Mouse (Mus musculus): ENCODE data around the gene Aldh5a1. TPM values are rescaled to one million over a fixed set of nuclear protein-coding genes. Genes with fewer than 3 reads are reported as not detected.

The Aldh5a1 gene
- total and polyA plus RNA-seq, 3 experiments, result 16.2 to 18.5 (median 17.7) TPM

DNA sequence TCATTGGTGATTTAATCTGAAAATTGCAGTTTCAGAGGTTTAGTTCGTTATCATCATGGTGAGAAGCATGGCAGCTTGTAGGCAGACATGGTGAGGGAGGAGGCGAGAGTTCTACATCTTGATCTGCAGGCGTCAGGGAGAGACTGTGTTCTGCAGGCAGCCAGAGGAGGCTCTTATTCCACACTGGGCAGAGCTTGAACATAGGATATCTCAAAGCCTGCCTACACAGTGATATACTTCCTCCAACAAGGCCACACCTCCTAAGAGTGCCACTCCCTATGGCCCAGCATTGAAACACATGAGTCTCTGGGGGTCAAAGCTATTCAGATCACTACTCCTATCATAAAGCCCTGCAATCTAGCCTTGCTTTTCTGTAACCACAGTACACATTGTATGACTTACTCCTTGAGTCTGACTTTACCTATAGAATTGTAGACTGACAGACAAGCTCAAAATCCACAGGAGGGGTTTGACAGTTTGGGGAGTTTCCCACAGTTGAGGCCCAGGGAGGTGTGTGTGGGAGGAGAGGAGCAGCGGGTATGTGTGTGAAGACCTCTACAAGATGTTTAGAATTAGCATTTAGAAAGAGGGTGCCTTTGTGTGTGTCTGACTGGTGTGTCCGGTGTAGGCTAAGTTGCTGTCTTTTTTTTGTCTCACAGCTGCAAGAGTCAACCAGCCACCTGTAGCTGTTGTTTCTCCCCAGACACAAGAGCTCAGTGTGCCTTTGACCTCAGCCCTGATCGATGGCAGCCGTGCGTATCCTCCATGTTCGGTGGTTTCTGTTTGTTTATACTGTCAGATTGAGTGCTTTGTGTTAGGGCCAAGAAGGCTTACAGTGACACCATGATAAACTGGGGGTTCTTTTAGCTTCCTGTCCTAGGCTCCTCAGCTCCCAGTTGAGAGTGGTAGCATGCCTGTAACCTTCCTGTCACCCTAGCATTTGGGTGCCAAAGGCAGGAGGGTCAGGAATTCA, 70.7 kb downstream of the Aldh5a1 start:
- DNase-seq, result no peak

DNA sequence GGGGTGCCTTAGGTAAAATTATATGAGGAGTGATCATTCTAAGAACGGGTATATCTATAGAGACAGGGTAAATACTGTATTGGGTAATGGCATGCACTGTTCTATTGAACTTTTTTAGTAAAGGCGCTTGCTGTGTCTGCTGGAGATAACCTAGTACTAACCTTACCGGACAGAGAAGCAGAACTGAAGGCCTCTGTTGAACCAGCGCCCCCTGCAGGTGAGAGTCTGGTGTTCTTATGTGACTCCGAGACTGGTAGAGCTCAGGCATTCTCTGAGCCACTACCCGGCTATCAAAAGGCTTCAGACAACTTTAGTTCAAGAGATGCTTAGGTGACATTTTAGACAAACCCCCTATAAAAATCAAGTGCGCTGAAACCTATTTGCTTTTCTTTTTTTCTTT, 74.9 kb downstream of the Aldh5a1 start:
- peak; percentile 53 for DNase-seq

DNA sequence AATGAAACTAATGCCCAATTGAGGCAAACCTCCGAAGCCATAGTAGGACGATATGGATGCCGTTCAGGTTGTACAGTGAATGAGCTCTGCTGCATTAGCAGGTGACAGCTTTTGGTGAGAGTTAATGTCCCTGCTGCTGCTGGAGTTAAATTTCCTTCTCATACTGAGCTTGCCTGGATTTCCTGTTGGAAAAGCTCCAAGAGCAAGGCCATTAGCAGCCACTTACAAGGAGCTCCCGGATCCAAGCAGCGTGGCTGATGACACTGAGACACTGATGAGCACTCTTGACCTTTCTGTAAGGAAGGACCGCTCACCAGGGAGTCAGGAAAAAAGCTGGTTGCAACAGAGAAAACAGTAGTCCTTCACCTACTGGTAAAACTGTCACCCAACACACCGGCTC, 75.4 kb downstream of the Aldh5a1 start:
- peak; percentile 15 for DNase-seq

DNA sequence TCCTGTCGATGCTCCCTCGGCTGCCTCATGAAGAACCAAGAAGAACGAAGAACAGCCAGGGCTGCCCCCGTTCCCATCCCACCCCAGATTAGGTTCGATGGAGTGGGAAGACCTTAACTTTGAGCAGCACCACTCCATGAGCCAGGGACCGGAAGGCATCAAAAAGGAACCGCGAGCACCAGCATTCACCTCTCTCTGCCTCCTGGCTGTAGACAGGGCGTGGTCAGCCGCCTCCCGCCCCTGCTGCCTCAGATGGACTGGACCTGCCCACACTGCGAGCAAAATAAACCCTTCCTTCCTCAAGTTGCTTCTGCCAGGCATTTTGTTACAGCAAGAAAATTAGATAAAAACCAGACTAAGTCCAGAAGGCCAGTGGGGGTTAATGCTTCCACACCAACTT, 76.4 kb downstream of the Aldh5a1 start:
- no peak for DNase-seq

DNA sequence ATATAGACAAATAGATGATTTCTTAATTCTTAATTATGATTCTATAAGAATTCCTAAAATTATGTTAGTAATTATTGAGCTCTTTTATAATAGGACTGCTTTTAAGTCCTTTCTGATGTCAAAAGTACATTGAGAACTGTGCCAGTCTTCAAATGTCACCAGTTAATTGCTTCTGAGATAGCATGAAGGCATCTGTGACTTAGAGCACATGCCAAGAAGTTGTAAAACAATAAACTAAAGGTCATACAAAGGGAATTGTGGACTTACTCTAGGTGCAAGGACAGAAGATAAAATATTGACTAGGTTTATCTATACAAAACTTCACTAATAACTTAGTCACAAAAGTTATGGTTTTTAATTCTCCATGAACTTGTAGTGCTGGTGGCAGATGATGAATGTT, 78.3 kb downstream of the Aldh5a1 start:
- no peak for DNase-seq

Other genes with a start within 250 kb of the Aldh5a1 start
- not detected for gene Armh2, start 196.4 kb downstream of the Aldh5a1 start, total RNA-seq (2021)
- not detected in 2 replicates for gene Armh2, start 196.4 kb downstream of the Aldh5a1 start, polyA plus RNA-seq (2012; rRNA removed)
- 10 to 100 TPM in 1 of 2 experiments, 1 to 10 TPM in 1; 4.4 to 12.1 TPM for gene Gmnn, start 175.7 kb downstream of the Aldh5a1 start, total RNA-seq (2021)
- gene Gmnn, start 175.7 kb downstream of the Aldh5a1 start, polyA plus RNA-seq (2012; rRNA removed), result 0.85 TPM in 1 of 2 replicates, not detected in the other
- gene BC005537, start 136.0 kb downstream of the Aldh5a1 start, total RNA-seq (2021), result 100 to 1,000 TPM; 161 to 170 TPM
- gene BC005537, start 136.0 kb downstream of the Aldh5a1 start, polyA plus RNA-seq (2012; rRNA removed), result 56.8 and 70.6 TPM in 2 replicates
- 10 to 100 TPM; 86.6 to 88.5 TPM for gene Acot13, start 106.1 kb downstream of the Aldh5a1 start, total RNA-seq (2021)
- gene Acot13, start 106.1 kb downstream of the Aldh5a1 start, polyA plus RNA-seq (2012; rRNA removed), result 44.0 and 63.8 TPM in 2 replicates
- 10 to 100 TPM; 16.7 to 20.7 TPM for gene Tdp2, start 106.0 kb downstream of the Aldh5a1 start, total RNA-seq (2021)
- 9.0 and 11.3 TPM in 2 replicates for gene Tdp2, start 106.0 kb downstream of the Aldh5a1 start, polyA plus RNA-seq (2012; rRNA removed)
- 1 to 10 TPM in 1 of 2 experiments, under 1 TPM in 1; 0.29 to 1.7 TPM for gene D130043K22Rik, start 92.5 kb downstream of the Aldh5a1 start, total RNA-seq (2021)
- 0.20 and 0.31 TPM in 2 replicates for gene D130043K22Rik, start 92.5 kb downstream of the Aldh5a1 start, polyA plus RNA-seq (2012; rRNA removed)
- 1 to 10 TPM; 2.9 to 5.4 TPM for gene Gpld1, start 5.5 kb upstream of the Aldh5a1 start, total RNA-seq (2021)
- 1.6 and 1.9 TPM in 2 replicates for gene Gpld1, start 5.5 kb upstream of the Aldh5a1 start, polyA plus RNA-seq (2012; rRNA removed)
- gene Mrs2, start 82.7 kb upstream of the Aldh5a1 start, total RNA-seq (2021), result 10 to 100 TPM; 56.9 to 78.0 TPM
- 18.4 and 22.6 TPM in 2 replicates for gene Mrs2, start 82.7 kb upstream of the Aldh5a1 start, polyA plus RNA-seq (2012; rRNA removed)
- under 1 TPM; 0.06 to 0.17 TPM for gene Dcdc2a, start 118.3 kb upstream of the Aldh5a1 start, total RNA-seq (2021)
- not detected in 2 replicates for gene Dcdc2a, start 118.3 kb upstream of the Aldh5a1 start, polyA plus RNA-seq (2012; rRNA removed)

All from adrenal gland, adult 2 months (tissue).